Mouse (Mus musculus) spleen, embryonic (tissue): ENCODE data around the gene Pigv.

Source experiments
- CTCF ChIA-PET: fragments of 350-600 bp; sonication (Branson Sonifier 250); formaldehyde crosslinking; loops from one replicate; lab custom pipeline; 2022; lab: Charles Lee

Pigv gene

DNA sequence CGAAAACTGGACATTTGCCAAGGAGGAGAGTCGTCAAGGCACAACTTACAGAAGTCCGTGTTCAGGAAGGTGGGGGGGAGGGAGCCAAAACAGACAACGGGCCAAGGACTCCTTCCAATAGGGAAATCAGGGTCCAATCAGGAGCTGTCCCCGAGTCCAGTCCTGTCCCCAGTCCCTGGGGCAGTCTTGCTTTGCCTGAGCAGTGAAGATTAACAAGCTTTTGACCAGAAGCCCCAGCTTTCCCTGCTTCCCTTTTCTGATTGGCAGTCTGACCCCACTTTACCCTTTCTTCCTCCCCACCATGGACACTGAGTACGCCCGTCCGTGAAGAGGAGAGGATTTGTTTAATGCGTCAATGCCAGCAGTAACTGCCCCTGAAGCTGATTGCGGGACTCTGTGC lies 21.0 kb downstream of the Pigv start:
- CTCF ChIA-PET = interaction anchor here (1.0 to 1.7 kb wide), 2 partner anchors 10 to 19 kb away, joined by 3 to 5 read pairs; no protein-coding TSS in a partner anchor

DNA sequence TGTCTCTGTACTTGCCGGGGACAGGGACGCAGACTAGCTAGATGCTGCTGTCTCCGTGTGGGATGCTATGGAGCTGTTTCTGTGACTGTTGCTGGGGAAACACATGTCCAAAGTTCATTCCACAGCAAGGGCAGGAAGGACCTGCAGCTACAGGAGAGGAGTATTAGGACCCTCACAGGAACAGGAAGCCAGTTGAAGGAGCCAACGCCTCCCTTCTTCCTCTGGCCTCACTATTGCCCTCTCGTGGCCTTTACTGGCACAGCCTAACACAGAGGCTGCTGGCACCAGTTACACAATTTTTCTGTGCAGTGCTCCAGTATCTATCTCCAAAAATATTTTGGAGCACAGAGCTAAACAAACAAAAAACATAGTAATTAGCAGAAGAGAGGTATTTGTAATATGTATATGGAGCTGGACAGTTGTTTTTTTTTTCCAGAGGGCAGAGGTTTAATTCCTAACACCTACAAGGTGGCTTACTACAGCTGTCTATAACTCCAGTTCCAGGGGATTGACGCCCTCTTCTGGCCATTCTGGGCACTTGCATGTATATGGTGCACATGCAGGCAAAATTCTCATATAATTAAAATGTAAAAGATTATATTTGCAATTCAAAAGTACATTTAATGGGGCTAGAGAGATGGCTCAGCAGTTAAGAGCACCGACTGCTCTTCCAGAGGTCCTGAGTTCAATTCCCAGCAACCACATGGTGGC lies 22.3 kb downstream of the Pigv start, which contains the start of gene Zdhhc18:
Gene Zdhhc18, minus strand, starts transcription at position 166 of the 711 bp plus-strand sequence.
- CTCF ChIA-PET = interaction anchor here (0.6 to 1.7 kb wide), 7 partner anchors 10 to 185 kb away, joined by 3 to 5 read pairs (median 5); no protein-coding TSS in a partner anchor

- CTCF ChIA-PET = interaction anchor here (0.7 to 1.2 kb wide), 3 partner anchors 17 to 54 kb away, joined by 3 read pairs; no protein-coding TSS in a partner anchor
Measured at GRCm38 (mm10) chr4:133649464-133649863, 23.0 kb downstream of the Pigv start.

DNA sequence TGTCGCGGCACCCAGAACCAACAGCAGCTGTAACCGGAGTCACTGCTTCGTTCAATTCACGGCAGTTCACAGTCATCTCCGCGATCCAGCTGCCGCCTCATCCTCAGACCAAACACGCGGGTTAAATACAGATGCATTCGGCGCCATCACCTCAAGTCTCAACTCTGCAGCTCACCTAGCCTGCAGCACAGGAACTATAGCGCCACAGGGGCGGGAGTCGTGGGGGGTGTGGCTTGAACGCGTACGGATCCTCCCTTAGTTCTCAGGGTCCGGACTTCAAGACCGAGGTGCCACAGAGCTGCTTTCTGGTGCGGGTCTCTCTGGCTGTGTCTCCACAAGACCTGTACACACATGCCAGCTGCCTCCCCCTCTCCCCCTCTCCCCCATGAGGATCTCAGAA lies 26.8 kb downstream of the Pigv start:
- CTCF ChIA-PET = no interaction called here

- CTCF ChIA-PET = no interaction called here
Measured at GRCm38 (mm10) chr4:133645195-133645594, 27.3 kb downstream of the Pigv start.

DNA sequence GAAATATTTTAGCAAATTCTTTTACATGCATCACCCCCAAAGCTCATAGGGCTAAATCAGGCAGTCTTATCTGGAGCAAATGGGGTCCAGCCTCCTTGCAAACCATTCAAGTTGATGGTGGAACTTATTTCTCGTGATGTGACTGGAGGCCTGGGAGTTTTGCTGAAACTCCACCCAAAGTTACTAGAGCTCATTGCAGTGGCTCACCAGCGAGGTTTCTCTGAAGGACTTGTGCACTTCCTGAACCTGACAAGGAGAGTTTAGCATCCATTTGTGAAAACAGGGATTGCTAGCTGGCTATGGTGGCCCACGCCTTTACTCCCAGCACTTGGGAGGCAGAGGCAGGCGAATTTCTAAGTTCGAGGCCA lies 38.4 kb downstream of the Pigv start:
- CTCF ChIA-PET = interaction anchor here (0.6 to 1.3 kb wide), 3 partner anchors 13 to 191 kb away, joined by 3 to 4 read pairs (median 3); no protein-coding TSS in a partner anchor

DNA sequence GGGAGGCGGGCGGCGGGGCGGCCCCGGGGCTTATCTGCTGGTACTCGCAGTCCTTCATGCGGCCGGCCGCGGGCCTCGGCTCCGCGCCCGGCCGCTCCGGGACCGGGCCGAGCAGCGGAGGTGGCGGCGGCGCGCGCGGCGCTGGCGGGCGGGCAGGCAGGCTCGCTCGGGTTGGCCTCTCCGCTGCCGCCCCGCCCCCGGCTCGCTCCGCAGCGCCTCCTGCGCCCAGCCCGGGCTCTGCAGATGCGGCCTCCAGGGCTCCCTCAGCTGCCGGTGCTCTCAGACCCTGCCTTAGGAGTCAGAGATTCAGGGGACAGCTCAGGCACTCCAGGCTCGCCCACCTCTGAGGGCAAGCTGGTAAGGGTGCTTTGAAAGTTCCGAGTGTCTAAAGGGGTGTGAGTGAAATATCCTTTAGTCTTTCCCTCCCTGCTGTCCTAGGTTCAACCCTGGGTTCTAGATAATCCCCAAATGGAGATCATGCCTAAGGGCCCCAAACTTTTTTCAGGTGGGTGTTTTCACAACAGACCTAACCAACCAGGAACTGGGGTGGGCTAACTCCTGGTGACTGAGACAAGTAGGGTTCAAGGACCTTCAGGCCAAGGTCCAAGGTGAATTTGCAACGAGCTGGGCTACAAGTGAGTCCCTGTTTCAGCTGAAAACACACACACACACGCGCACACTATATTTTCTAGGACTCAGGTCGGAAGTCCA lies 39.0 kb downstream of the Pigv start:
- CTCF ChIA-PET = interaction anchor here (0.9 to 2.1 kb wide), 3 partner anchors 13 to 28 kb away, joined by 3 to 7 read pairs (median 3); no protein-coding TSS in a partner anchor

DNA sequence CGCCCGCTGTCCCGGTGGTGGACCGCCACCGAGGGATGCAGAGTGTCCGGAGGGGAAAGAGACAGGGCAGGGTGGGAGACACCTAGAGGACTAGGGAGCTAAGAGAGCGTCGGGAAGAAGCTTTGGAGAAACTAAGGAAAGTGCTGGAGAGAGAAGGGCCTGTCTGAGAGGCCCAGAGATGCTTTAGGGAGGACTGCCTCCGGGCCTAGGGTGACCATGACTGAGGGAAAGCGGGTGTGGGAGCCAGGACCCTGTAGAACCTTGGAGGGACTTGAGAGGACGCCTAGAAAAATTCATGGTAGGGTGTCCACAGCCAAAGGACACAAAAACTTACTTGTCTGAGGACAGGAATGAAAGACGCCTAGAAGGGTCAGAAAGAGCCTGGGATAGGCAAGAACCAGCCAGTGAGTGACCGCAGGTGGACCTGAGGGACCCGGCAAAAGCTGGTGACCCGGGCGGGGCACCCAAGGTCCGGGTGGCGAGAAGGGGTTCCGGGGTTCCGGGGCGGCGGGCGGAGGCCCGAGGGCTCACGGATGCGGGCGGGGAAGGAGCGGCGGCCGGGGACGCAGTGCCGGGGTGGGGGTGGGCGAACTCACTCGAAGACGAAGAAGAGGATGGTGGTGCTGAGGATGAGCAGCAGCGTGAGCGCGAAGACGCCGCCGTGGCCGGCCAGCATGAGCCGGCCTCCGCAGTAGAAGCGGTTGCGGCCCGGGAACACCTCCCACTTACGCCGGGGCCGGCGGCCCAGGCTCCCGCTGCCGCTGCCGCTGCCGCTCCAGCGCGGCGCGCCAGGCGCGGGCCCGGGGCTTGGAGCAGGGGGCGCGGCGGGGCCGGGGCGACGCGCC lies 39.7 kb downstream of the Pigv start:
- CTCF ChIA-PET = interaction anchor here (0.6 to 2.1 kb wide), 6 partner anchors 8 to 982 kb away, joined by 3 to 7 read pairs (median 6); no protein-coding TSS in a partner anchor

- CTCF ChIA-PET = interaction anchor here (0.6 to 2.1 kb wide), 6 partner anchors 8 to 943 kb away, joined by 3 to 7 read pairs (median 4); no protein-coding TSS in a partner anchor
Measured at GRCm38 (mm10) chr4:133631769-133632411, 40.6 kb downstream of the Pigv start.

DNA sequence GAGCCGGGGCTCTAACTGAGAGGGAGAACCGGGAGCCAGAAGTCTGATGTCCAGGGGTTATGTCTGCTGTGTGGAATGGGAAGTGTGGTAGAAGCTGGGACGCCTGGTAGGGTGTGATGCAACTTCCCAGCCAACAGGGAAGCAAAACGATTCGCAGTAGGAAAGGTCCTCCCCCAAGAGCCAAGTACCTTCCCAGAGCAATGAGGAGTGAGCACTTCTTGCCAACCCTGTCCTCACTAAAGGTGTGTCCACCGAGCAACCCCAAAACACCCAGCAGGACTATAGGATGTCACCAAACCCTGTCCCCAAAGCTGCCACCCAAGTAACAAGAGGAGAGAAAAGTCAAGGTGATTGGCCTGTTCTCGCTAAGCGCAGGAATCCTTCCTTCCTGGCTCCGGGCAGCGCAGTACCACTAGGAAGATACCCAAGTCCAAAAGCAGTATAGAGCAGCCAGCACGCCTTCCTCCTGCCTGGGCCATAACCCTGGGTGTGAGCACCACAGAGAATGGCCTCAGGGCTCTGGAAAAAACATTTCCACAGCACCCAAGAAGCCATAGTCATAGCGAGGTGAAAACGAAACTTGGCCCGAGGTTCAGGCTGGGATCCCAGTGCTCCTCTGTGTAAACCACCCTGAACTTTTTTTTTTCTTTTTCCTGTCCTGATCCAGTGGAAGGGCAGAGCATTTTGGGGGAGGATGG lies 41.2 kb downstream of the Pigv start:
- CTCF ChIA-PET = interaction anchor here (0.6 to 2.1 kb wide), 3 partner anchors 10 to 944 kb away, joined by 3 to 7 read pairs (median 5); no protein-coding TSS in a partner anchor

DNA sequence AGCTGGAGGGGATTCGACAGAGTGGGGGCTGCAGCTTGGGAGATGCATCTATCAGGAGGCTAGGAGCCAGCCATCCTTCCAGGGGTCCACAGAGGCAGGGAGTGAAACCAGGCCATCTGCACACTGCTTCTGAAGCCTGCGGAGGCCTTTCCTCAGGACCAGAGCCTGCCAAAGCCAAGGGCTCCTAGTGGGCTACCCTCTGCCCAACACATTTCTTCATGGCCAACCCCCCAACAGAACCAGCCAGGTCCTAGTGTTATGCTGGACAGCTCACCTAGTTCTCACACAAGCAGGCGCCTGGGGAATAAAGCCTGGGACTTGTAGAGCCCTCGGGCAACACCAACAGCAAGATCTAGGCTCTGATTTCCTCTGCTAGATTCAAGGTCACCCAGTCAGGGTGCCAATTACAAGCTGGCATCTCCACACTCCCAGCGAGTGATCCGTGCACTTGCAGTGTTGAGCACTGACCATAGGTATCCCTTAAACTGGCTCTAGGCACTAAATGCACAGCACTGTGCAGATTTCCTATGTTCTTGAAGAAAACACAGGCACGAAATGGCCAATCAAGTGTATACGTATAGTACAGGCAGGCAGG lies 42.0 kb downstream of the Pigv start:
- CTCF ChIA-PET = no interaction called here

DNA sequence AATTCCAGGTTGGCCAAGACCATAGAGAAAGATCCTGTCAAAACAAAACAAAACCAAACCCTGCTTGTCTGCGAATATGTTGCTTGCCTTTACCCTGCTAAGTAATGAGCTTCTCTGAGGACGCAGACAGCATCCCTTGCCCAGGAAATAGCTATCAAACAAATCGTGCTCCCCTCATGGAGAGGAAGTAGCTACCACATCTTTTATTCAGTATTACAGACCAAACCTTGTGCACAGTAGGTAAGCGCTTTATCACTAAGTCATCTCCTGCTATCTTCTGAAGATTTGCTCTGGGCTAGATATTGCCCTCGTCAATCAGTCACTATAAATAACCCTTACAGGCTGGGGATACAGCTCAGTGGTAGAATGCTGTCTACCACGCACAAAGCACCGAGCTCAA lies 43.3 kb downstream of the Pigv start:
- CTCF ChIA-PET = interaction anchor here (0.6 to 1.3 kb wide), 2 partner anchors 16 to 233 kb away, joined by 4 read pairs; no protein-coding TSS in a partner anchor

DNA sequence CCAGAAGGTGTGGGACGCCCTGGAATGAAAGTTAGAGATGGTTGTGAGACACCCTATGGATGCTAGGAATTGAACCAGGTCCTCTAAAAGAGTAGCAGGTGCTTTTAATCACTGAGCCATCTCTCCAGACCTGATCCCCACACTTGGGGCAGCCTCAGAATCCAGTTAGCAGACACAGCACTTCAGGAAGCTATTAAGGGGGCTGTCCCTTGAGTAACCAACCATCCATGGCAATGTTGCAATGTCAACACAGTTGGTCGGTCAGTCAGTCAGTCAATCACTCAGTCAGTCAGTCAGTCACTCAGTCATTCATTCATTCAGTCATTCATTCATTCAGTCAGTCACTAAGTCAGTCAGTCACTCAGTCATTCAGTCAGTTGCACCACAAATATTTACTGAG lies 43.9 kb downstream of the Pigv start:
- CTCF ChIA-PET = interaction anchor here (0.6 to 1.3 kb wide), 2 partner anchors 15 to 234 kb away, joined by 4 read pairs; no protein-coding TSS in a partner anchor

DNA sequence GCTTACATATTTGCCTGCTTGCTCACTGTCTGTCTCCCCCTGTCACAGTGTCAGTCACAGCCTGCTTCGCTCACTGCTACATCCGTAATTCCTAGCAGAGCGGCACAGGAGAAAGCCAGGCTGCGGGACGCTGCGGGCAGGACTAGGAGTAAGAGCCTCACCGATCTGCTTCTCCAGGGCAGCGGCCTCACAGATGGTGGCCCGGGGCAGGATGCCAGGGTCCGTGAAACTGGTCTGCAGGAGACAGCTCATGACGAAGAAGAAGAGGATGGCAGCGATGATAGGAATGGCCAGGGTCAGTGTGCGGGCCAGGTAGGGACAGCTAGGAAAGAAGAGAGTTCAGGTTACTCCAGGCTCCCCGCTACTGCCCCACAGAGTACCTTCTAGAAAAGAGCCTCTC lies 45.4 kb downstream of the Pigv start:
- CTCF ChIA-PET = interaction anchor here (0.6 to 1.7 kb wide), 2 partner anchors 17 to 182 kb away, joined by 3 to 5 read pairs; no protein-coding TSS in a partner anchor

DNA sequence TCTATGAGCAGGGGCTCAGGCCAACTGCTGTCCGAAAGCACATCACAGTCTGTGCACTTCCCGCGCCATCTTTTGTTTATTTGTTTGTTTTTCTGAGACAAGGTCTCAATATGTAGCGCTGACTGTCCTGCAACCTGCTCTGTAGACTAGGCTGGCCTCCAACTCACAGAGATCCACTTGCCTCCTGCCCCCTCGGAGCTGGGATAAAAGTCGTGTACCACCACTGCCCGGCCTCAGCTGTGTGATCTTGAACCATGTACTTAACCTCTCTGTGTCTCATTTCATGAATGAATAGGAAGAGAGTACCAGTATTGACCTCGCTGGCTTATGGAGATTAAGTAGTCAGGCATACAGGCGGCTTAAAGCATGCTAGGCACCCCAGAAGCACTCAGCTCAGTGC lies 45.8 kb downstream of the Pigv start:
- CTCF ChIA-PET = interaction anchor here (0.6 to 1.7 kb wide), 3 partner anchors 17 to 183 kb away, joined by 3 to 5 read pairs (median 3); no protein-coding TSS in a partner anchor

GRCm38 (mm10) chr4:133626221-133626620 lies 46.2 kb downstream of the Pigv start:
- CTCF ChIA-PET = interaction anchor here (0.6 to 1.7 kb wide), 4 partner anchors 16 to 211 kb away, joined by 3 to 5 read pairs (median 4); no protein-coding TSS in a partner anchor

DNA sequence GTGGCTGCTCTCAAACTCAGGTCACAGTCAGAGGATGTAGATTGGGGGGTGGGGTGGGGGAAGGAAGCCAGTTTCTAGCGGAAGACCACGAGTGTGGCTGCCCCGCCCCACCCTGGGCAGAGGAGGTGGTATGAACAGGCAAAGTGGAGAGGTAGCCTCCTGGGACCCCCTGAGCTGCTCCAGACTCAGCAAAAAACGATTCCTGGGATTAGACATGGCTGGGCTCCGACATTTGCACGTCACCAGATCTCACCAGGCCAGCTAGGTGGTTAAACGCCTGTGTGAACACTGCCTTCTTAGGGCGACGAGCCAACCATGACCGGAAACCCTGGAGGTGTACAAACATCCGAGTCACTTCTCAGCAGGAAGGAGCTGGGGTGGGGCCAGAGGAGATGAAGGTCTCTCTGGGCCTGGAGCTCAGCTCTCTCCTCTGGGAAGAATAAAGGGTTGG lies 46.8 kb downstream of the Pigv start:
- CTCF ChIA-PET = interaction anchor here (0.6 to 1.4 kb wide), 3 partner anchors 29 to 811 kb away, joined by 3 to 4 read pairs (median 4); no protein-coding TSS in a partner anchor

- CTCF ChIA-PET = interaction anchor here (0.6 to 0.9 kb wide), 2 partner anchors 8 to 810 kb away, joined by 4 to 6 read pairs; no protein-coding TSS in a partner anchor
Measured at GRCm38 (mm10) chr4:133624830-133625229, 47.6 kb downstream of the Pigv start.
